ENCODE assay signal across 24 mouse cellular contexts in genomic region chr5:127313634-127314033, GRCm38 (mm10).
DNase-seq lines count a peak whose midpoint lies in the region; ATAC-seq and TF ChIP-seq lines count a peak whose summit lies in the region.
"Had no signal": no experiment of that assay in that cellular context is flagged by ENCODE, and none has a peak within 500 bp of the region (broad histone marks: within the 10 kb centered on the region; RNA-seq: fewer than 3 reads in every experiment).

No protein-coding gene starts in this region.

- no peaks in the 10 kb centered on the region for H3K27me3 ChIP-seq in cerebellum, adult 2 months (ENCODE audit: control insufficient read depth, insufficient read depth, low read length)
- H3K27me3 ChIP-seq: embryonic facial prominence, embryonic 15.5 days; forebrain, embryonic 13.5 days; hindbrain, embryonic 13.5 days; limb, embryonic 13.5 days; lung, embryonic 15.5 days; midbrain, embryonic 12.5 days; neural tube, embryonic 13.5 days; stomach, embryonic 15.5 days had no signal

- no peak for TF ChIP-seq CTCF in cerebellum, adult 2 months (IDR thresholded peaks at IDR 0.05; ENCODE audit: borderline replicate concordance, insufficient read depth, low read depth, low read length)

- ATAC-seq in megakaryocyte progenitor cell, adult 5-6 weeks (replicated peaks; ENCODE audit: poor library complexity) = no peak
- ATAC-seq in erythroid progenitor cell, adult 5-6 weeks (replicated peaks; ENCODE audit: low FRiP score, poor library complexity, severe bottlenecking) = no peak
- ATAC-seq: forebrain, embryonic 13.5 days; intestine, postnatal 0 days had no signal

- peak; percentile 13 for DNase-seq in ES-CJ7 (ENCODE audit: low read depth, low spot score)
- peak; percentile 91 for DNase-seq in ZHBTc4 (ENCODE audit: low read depth, low spot score)
- DNase-seq in cerebellum, adult 2 months = peak; percentile 66 to 81
- peak; percentile 72 to 77 for DNase-seq in cerebellum, postnatal 25 days
- no peak for DNase-seq in kidney, postnatal 36 days
- no peak for DNase-seq in spleen, postnatal 14 days (ENCODE audit: low spot score in 2 of 2)
- DNase-seq: adrenal gland, postnatal 14 days; gastrocnemius, postnatal 36 days; heart, adult 18-20 months; heart, postnatal 36 days; kidney, postnatal 25 days; layer of hippocampus, postnatal 36 days; right cerebral cortex, postnatal 14 days had no signal

- no peak overlapping the region for H3K4me3 ChIP-seq in cerebellum, adult 2 months (replicated peaks; ENCODE audit: insufficient read depth, low read depth, low read length)
- H3K4me3 ChIP-seq: embryonic facial prominence, embryonic 15.5 days; forebrain, embryonic 13.5 days; hindbrain, embryonic 13.5 days; limb, embryonic 13.5 days; lung, embryonic 15.5 days; midbrain, embryonic 12.5 days; neural tube, embryonic 13.5 days; stomach, embryonic 15.5 days had no signal

- peaks cover 11% of the 10 kb centered on the region; the same call in 1 of the 2 replicates for H3K4me1 ChIP-seq in cerebellum, adult 2 months (ENCODE audit: control insufficient read depth, insufficient read depth, low read length)
- H3K4me1 ChIP-seq: hindbrain, embryonic 13.5 days; stomach, embryonic 15.5 days had no signal

- 40% methylated on average over 2 of the region's 2 CpGs for whole genome bisulfite sequencing in cerebellum, adult 2 months

- peak overlapping the region; percentile 51; the same call in 1 of the 2 replicates for H3K27ac ChIP-seq in cerebellum, adult 2 months (ENCODE audit: insufficient read depth, low read length)
- H3K27ac ChIP-seq: embryonic facial prominence, embryonic 15.5 days; forebrain, embryonic 13.5 days; hindbrain, embryonic 13.5 days; limb, embryonic 13.5 days; lung, embryonic 15.5 days; midbrain, embryonic 12.5 days; neural tube, embryonic 13.5 days; stomach, embryonic 15.5 days had no signal

- TF ChIP-seq POLR2A in cerebellum, adult 2 months (IDR thresholded peaks at IDR 0.05; ENCODE audit: borderline replicate concordance, insufficient read depth, low read length) = no peak

Comparison
In these comparisons a context has a peak if more than half of its experiments do, and no peak if none do; other contexts are left out.
1. DNase-seq: peak in ES-CJ7 (single experiment), ZHBTc4 (single experiment), cerebellum, adult 2 months (2 of 2) and cerebellum, postnatal 25 days (2 of 2); none in kidney, postnatal 36 days (0 of 2) and spleen, postnatal 14 days (0 of 2).